Mouse (Mus musculus) lung, adult 2 months (tissue): ENCODE data around the gene Tmx1.

ENCODE experiments used
- CTCF ChIP-seq: fragments of 200-500 bp; IDR thresholded peaks from 2 replicates; pipeline ENCODE4 v1.5.1; 2011; ENCODE audit warnings: mild to moderate bottlenecking, low read length, control low read depth; ENCODE audit not compliant: insufficient read depth
- POLR2A ChIP-seq: fragments of 200-500 bp; IDR thresholded peaks from 2 replicates; pipeline ENCODE4 v1.6.1; 2011; ENCODE audit warnings: low read depth, mild to moderate bottlenecking, control low read depth, low read length, borderline replicate concordance; ENCODE audit errors: extremely low read depth

- no peak for TF ChIP-seq CTCF
- no peak for TF ChIP-seq POLR2A
Measured at GRCm38 (mm10) chr12:70459546-70459945, 6.7 kb downstream of the Tmx1 start.
